Mouse (Mus musculus) pancreas, adult 10 weeks (tissue): ENCODE measurements around the gene Lrrc61. TPM values are rescaled to one million over a fixed set of nuclear protein-coding genes. Genes with fewer than 3 reads are reported as not detected.

ENCODE experiments used
- polyA plus RNA-seq: library from polyadenylated mRNA; stranded (reverse); fragments of 350-450 nt; fragmentation: Illumina TruSeq; extraction: RNeasy Lipid Tissue Mini Kit (QIAGEN cat#74804); gene quantifications from one replicate; pipeline ENCODE4 v1.2.3, GENCODE M21; 2015; ENCODE audit warnings: low read depth, low replicate concordance; ENCODE audit not compliant: insufficient read depth

The Lrrc61 gene
- 2.2 TPM for polyA plus RNA-seq

GRCm38 (mm10) chr6:48554280-48555103 lies at the start of gene Lrrc61:
Lrrc61 (plus strand) TSS chr6:48554796.

DNA sequence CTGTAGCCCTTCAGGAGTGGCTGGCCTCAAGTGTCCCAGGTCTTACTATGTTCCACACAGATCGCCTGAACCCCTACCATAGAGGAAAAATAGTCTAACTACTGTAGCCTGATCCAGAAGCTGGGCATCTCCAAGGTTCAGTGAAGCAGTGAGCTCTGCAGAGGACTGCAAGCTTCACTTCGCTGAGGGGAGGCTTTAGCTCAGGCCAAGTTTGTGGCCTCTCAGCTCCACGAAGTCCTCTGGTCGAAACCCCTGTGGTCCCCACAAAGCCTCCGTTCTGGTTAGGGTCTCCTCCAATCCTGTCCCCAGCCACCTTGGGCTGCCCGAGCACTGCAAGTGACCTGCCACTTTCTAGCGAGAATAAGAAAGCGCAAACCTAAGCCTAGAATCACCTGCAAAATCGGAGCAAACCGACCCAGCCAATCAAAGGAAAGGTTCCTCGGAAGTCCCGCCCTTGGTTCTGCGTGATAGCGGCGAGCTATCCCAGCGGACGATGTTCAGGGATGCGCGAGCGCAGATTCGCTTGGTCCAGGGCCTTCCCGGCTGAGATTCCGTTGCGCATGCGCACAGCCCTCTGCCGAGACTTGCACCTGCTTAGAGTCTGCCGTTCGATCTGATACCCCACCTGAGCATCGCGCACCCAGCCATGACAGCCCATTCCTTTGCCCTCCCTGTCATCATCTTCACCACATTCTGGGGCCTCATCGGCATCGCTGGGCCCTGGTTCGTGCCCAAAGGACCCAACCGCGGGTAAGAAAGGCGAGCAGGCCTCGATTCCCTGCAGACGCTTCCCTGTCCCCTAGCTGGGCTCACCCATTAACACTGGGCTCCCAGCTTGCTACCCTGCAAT lies 17.3 kb upstream of the Lrrc61 start, which contains the start of gene Atp6v0e2:
Gene Atp6v0e2 (plus strand): TSS at position 511 of the 850 bp plus-strand sequence.

GRCm38 (mm10) chr6:48572572-48573061 lies 18.0 kb downstream of the Lrrc61 start, which contains the start of gene Rarres2:
Rarres2 (minus strand) TSS chr6:48572789.

DNA sequence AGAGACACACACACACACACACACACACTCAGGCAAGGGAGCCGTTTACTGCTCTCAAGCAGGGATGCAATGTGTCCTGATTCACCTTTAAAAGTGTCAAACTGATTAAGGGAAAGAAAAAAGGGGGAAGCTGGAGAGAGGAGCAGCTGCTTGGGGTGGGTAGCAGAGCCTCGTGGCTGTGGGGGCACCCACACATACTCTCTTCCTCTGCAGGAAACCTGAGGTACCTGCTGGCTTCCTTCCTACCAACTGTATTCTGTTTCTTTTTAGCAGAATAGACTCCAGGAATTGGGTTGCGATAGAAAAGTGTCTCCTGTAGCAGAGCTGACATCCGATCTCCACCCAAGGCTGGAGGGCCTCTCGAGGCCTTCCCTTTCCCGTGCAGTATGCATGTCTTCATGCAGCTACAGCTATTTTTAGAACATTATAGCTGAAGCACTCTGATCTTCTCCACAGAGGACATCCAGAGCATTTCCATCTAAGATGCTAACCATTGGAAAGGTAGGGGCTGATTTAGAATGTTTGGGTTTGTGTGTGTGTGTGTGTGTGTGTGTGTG lies 34.7 kb downstream of the Lrrc61 start, which contains the start of gene Gm45021:
Gene Gm45021 (plus strand): TSS at position 417 of the 557 bp plus-strand sequence.

DNA sequence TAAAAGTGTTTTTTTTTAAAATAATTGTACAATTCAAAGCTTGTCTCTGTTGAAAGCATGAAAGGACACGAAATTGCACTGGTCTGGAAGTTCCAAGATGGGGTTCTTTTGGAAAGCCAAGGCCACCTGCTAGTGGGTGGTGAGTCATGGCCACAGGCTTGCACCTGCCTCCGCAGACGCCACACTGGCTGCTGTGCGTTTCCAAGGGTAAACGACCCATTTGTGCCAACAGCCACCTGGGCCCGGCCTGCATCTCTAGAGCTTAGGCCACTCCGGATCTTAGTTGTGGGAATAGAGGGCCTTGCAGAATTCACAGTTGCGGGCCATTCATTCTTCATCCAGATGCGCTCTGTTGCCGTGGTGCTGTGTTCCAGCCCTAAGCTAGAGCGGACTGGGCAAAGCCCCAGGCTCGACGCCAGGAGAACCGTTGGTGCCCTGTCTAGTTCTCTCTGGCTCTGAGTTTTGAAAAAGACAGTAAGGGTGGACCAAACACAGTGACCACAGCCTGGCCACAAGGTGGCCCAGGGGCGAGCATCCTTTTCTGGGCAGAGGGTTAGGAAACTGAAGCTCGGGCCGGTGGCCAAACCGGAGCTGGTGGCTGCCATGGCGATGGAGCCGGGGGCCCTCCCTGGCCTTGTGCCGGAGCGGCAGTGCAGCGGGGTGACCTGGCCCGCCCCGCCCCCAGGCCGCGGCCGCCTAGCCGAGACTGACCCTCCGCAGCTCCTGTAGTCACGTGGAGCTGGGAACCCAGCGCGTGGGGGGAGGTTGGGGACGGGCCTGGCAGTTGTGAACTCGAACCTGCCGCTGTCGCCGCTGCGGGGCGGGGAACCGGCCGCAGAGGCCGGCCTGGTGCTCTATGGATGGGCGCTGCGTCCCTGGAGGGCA lies 38.8 kb downstream of the Lrrc61 start, which contains the start of the genes Repin1 and Gm44965:
Gene Repin1 (plus strand): TSS at position 726 of the 885 bp plus-strand sequence.
Gene Gm44965 (plus strand): TSS at position 784 of the 885 bp plus-strand sequence.

DNA sequence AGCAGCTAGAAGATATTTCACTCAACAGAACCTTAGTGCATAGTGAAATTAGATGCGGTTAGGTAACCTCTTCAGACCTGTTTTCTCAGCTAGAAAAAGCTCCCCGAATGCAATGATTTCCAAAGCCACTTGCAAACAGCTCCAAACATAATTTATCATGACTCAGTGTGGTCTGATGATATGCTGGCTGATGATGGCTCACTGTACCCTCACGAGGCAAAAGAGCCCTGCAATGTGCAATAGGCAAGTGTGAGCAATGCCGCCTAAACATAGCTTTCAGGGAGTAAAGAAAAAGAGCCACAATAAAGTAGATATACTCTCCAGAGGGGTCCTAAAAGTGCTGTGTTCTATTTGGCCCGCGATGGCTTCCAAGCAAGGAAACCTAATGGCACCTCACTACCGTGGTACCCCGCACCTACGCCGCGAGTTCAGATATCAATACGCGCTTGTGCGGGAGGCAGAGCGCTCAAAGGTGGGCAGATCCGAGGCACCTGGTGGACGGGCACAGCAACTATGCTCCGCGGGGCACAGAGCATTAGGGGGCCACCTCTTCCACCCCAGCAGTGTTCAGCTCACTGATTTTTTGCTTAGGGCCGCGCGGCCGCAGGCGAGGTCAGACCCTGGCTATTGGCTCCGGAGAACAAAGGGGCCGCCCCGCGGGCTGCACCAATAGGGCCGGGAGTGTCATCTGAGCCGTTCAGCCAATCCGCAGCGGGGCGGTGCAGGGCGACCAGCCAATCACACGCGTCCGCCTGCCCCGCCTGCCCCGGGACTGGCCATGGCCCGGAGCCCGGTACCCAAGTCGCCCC lies 46.9 kb downstream of the Lrrc61 start, which contains the start of gene Zfp775:
Gene Zfp775 (plus strand): TSS at position 793 of the 809 bp plus-strand sequence.

Other genes starting within 250 kb of the Lrrc61 start
- 4.0 TPM for gene Krba1, start 159.2 kb upstream of the Lrrc61 start, polyA plus RNA-seq
- gene Zfp467, start 109.0 kb upstream of the Lrrc61 start, polyA plus RNA-seq: 10.7 TPM
- 0.68 TPM for gene Sspo, start 106.6 kb upstream of the Lrrc61 start, polyA plus RNA-seq
- 9.6 TPM for gene Atp6v0e2, start 17.2 kb upstream of the Lrrc61 start, polyA plus RNA-seq
- gene Rarres2, start 18.0 kb downstream of the Lrrc61 start, polyA plus RNA-seq: 112 TPM
- gene Gm45021, start 34.8 kb downstream of the Lrrc61 start, polyA plus RNA-seq: not detected
- 4.4 TPM for gene Repin1, start 39.1 kb downstream of the Lrrc61 start, polyA plus RNA-seq
- not detected for gene Gm44965, start 39.1 kb downstream of the Lrrc61 start, polyA plus RNA-seq
- gene Zfp775, start 47.3 kb downstream of the Lrrc61 start, polyA plus RNA-seq: 0.96 TPM
- not detected for gene AI854703, start 72.0 kb downstream of the Lrrc61 start, polyA plus RNA-seq
- gene Gimap8, start 92.4 kb downstream of the Lrrc61 start, polyA plus RNA-seq: 4.8 TPM
- gene Gimap9, start 121.3 kb downstream of the Lrrc61 start, polyA plus RNA-seq: 4.9 TPM
- 21.8 TPM for gene Gimap4, start 129.8 kb downstream of the Lrrc61 start, polyA plus RNA-seq
- gene Gimap6, start 153.4 kb downstream of the Lrrc61 start, polyA plus RNA-seq: 20.6 TPM
- not detected for gene Gm28053, start 163.8 kb downstream of the Lrrc61 start, polyA plus RNA-seq
- gene Gimap7, start 163.8 kb downstream of the Lrrc61 start, polyA plus RNA-seq: not detected
- 4.0 TPM for gene Gimap1, start 184.3 kb downstream of the Lrrc61 start, polyA plus RNA-seq
- 4.9 TPM for gene Gimap5, start 191.4 kb downstream of the Lrrc61 start, polyA plus RNA-seq
- gene Gimap3, start 216.1 kb downstream of the Lrrc61 start, polyA plus RNA-seq: 2.9 TPM